Mouse (Mus musculus) urinary bladder, postnatal 25 days (tissue): ENCODE results near the gene Atp6v1f.

ENCODE experiments used
- DNase-seq: peaks from one replicate; pipeline ENCODE4 v3.0.0; 2022; ENCODE audit warnings: low spot score

Gene Atp6v1f

DNA sequence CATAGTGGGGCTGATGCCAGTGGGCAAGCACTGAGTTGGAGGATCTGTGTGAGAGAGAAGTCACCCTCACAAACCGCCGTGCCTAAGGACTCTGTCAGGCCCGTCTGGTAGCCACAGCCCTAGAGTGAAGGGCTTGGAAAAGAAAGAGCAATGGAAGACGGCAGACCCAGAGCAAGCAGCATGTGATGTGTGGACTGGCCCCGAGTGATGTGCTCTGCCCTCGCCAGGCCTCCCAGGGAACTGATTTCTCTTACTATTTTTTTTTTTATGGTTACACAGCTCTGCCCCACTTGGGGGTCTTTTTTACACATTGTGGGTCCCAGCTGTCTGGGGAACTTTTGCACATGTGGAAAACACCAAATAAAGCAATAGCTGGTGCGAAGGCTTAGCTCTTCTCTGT lies 6.0 kb upstream of the Atp6v1f start:
- no peak for DNase-seq

GRCm38 (mm10) chr6:29463388-29463787 lies 4.1 kb upstream of the Atp6v1f start:
- DNase-seq, result no peak

- DNase-seq, result no peak
These were observed 1.3 kb downstream of the Atp6v1f start for GRCm38 (mm10) chr6:29468851-29469250.

GRCm38 (mm10) chr6:29471137-29471536 lies 3.6 kb downstream of the Atp6v1f start, which contains the start of gene Atp6v1fnb:
TSS of gene Atp6v1fnb (plus strand) at chr6:29471437.
- DNase-seq, result no peak

DNA sequence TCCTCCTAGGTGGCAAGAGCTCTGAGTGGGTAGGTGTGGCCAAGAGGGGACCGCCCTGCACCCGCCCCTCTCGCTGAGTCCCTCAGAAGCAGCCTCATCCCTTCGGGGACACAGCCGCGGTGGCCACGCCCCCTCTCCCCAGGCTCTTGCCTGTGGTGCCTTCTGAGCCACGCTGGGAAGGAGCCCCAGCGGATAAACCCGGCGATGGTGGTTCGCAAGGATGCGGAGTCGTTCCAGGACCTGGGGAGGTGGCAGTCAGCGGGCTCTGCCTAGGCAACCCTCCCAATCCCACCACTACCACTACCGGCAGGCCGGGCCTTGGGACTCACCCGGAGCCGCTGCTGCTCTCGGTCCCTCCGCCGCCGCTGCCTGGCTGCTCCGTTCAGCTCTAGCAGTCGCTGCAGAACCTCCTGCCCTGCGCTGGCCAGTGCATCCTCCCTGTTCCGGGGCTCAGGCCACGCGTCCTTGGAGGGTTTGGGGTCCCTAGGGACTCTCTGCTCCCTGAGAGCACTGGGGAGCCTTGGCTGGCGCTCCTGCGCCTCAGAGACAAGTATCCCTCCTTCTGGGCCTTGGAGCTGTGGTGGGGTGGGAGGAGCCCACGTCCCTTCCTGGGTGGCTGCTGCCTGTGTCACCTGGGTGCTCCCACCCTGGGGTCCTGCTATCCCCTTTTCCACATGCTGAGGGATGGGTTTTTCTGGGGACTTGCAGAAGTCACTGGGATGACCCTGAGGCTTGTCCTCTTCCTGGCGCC lies 6.6 kb downstream of the Atp6v1f start:
- peak; percentile 55 for DNase-seq

DNA sequence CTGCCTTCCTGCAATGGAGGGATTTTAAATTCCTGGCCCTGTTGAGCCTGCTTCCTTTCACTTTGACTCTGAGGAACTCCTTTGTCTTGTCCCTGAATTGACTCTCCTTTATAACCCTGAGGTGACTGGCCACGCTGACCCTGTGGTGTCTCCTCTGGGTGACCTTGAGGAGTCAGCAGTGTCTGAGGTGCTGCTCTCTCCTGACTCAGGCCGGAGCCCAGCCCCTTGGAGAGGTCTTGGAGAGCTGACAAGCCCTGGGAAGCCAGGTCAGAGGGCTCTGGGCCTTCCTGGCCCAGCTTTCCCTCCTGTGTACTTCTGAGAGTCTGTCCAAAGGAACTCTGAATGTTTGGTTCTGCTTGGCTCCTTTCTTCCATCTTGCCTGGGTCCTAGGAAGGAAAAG lies 7.2 kb downstream of the Atp6v1f start:
- DNase-seq, result no peak

DNA sequence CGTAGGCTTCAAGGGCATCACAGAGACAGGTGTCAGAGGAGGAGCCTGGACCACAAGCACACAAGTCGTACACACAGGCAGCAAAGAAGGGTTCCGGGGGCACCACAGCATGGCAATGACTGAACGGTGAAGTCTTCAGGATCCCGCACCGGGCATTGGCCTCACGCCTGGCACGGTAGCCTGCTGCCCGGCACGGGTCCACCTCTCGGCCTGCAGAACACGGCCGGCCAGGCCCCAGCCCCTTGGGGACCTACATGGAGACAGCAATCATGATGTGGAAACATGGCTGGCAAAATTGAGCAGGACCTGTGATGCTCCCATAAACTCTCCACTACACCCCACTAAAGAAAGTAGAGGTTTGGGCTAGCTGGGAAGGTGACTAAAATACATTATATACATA lies 15.2 kb downstream of the Atp6v1f start:
- no peak for DNase-seq

DNA sequence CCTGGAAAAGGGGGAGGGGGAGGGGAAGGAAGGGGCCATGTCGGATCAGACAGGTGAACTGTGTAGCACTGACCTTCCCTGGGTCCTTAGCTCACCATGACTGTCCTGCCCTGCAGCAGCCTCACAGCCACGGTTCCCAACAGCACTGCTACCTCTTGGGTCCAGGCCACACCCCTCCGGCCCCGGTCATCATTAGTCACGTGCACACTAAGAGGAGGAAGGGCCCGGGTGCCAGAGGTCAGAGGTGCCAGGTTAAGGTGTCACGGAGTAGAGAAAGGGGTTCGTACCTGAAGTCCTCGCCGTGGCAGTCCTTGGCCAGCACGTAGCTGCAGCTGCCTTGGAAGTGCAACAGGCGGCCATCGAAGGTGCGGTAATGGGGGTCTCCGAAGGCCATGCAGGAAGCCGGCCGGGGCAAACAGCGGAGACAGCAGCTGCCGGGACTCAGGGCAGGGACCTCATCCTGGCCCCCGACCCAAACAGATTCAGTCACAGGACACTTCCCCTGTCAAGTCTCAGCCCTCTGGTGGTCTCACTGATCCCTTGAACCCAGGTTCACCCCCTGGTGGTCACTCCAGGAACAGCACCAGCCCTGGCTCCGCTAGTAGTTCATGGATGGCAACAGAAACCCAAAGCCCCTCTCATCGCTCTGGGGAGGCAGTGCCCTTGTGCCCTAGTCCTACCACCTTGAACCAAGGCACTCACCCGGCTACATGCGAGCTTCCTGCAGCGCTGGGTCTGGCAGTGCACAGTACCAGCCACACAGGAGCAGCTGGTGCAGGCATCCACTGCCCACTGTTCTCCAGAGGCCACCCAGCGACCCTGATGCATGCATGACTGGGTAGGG lies 17.4 kb downstream of the Atp6v1f start:
- peak; percentile 71 for DNase-seq

GRCm38 (mm10) chr6:29485951-29486350 lies 18.4 kb downstream of the Atp6v1f start:
- DNase-seq, result no peak

GRCm38 (mm10) chr6:29494101-29494500 lies 26.6 kb downstream of the Atp6v1f start:
- DNase-seq, result no peak

DNA sequence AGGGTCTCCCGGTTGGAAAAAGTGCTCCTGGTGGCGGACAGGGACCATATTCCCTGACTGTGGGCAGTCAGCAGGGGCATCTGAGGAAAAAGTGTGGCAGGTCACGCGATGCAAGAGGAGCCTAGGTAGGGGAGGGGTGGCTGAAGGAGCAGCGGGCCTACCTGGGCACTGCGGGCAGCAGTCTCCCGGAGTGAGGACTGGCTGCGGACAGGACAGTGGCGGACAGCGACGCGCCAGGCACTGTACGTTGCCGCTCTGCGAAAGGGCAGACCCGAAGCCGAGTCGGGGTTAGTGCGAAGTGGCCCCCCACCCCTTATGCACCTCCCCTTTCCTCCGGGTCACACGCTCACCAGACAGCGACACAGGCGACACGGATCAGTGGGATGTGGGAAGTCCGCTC lies 28.8 kb downstream of the Atp6v1f start:
- DNase-seq, result no peak

- DNase-seq, result no peak
These were observed 30.3 kb downstream of the Atp6v1f start for GRCm38 (mm10) chr6:29497791-29498190.

DNA sequence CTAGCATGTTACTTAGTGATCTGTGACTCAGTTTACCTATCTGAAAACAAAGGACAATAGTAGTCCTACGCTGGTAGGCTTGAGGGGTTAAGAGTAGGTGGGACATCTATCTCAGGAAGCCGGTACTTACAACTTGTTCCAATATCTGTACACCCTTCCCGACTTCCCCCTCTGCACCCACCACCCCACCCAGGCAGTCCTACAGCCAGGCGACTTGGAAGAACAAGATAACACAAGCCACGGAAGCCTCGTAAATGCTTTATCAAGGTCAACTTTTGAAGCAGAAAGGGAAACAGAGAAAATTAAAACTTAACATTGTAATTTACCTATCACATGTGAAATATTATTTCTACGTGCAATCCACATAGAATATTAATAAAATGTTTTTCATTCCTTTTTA lies 32.7 kb downstream of the Atp6v1f start:
- DNase-seq, result no peak

DNA sequence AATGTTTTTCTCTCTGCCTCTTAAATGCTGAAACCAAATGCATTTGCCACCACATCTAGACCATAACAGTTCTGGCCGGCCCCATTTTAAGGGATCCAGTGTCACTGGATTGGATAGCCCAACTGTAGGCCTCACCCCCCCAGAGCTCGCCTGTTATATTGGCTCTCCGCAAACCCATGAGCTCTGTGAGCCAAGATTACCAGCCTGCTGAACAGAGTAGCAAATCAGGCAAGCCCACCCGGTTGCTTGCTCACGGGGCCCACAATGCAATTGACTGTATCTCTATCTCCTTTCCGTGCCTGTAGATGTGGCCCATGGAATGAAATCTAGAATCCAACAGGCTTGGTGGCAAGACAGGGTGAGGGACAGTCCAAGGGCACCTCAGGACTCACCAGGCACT lies 33.3 kb downstream of the Atp6v1f start:
- DNase-seq, result no peak

- no peak for DNase-seq
These were observed 34.1 kb downstream of the Atp6v1f start for GRCm38 (mm10) chr6:29501599-29501998.

DNA sequence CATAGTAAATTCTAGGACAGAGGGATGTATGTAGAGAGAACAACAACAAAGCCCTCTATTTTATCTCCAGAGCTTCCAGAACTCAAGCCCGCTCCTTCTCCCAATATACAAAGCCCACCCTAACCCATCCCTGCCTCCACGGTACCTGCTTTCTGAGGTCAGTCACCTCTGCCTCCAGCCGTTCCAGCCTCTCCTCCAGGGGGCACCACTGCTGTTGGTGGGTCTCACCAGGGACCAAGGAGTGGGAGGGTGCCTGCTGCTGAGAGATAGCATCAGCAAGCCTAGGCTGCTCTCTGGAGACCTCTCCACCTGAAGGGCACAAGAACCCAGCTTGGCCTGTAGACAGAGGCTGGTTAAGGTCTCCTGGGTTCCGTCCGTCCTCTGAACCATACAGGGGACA lies 38.0 kb downstream of the Atp6v1f start:
- no peak for DNase-seq

GRCm38 (mm10) chr6:29506834-29507233 lies 39.3 kb downstream of the Atp6v1f start:
- no peak for DNase-seq

GRCm38 (mm10) chr6:29507447-29508309 lies 40.2 kb downstream of the Atp6v1f start, which contains the start of gene Kcp:
TSS of gene Kcp (minus strand) at chr6:29507952.
- no peak for DNase-seq

GRCm38 (mm10) chr6:29509086-29509485 lies 41.6 kb downstream of the Atp6v1f start:
- no peak for DNase-seq

GRCm38 (mm10) chr6:29513284-29513683 lies 45.8 kb downstream of the Atp6v1f start:
- DNase-seq, result no peak

- DNase-seq, result peak; percentile 80
These were observed 49.6 kb downstream of the Atp6v1f start for GRCm38 (mm10) chr6:29517139-29517538.
